Mouse (Mus musculus) spleen, adult 2 months (tissue): Measurements from ENCODE around the gene Gm3187. TPM values are rescaled to one million over a fixed set of nuclear protein-coding genes. Genes with fewer than 3 reads are reported as not detected.
"Not testable (repeated sequence)": the region's sequence is repeated elsewhere in the genome, so short reads cannot be mapped to it uniquely, and the experiment has no call there.

Source experiments
- DNase-seq, 2 experiments: peaks; one replicate each; pipeline versions ENCODE4 v3.0.0 to v3.0.0-alpha.2; 2012 to 2021; ENCODE audit warnings: low spot score in 2 of 2, low read depth in 1 of 2
- H3K27ac ChIP-seq: fragments of 200-500 bp; 2 replicates; pipeline ENCODE4 v1.5.1; 2012; ENCODE audit warnings: low read length, inconsistent platforms; ENCODE audit not compliant: insufficient read depth
- H3K27me3 ChIP-seq: fragments of 200-500 bp; 2 replicates; pipeline ENCODE4 v1.6.1; 2012; ENCODE audit warnings: mild to moderate bottlenecking, moderate library complexity, low read length, inconsistent platforms; ENCODE audit not compliant: control insufficient read depth, insufficient read depth
- H3K36me3 ChIP-seq: fragments of 200-500 bp; 2 replicates; pipeline ENCODE4 v1.6.1; 2012; ENCODE audit warnings: mild to moderate bottlenecking, low read length, inconsistent platforms; ENCODE audit not compliant: control insufficient read depth, insufficient read depth
- H3K4me1 ChIP-seq: fragments of 200-500 bp; 2 replicates; pipeline ENCODE4 v1.6.1; 2011; ENCODE audit warnings: inconsistent platforms; ENCODE audit not compliant: control insufficient read depth, insufficient read depth, insufficient read length
- H3K4me3 ChIP-seq: fragments of 200-500 bp; 2 replicates; pipeline ENCODE4 v1.5.1; 2011; ENCODE audit warnings: mild to moderate bottlenecking, inconsistent platforms; ENCODE audit not compliant: insufficient read depth, insufficient read length; ENCODE audit errors: extremely low read depth
- WGBS: fragments of 180-500 bp; shearing (Covaris S2); methylation state at CpG from one replicate; pipeline ENCODE4 v1.1.7; 2018; 5-methylcytosine and 5-hydroxymethylcytosine counted together
- polyA plus RNA-seq: library from polyadenylated mRNA; depleted of rRNA; stranded (reverse); fragments of >200 nt; gene quantifications from 2 replicates; pipeline ENCODE4 v1.2.3, GENCODE M21; 2012; rRNA removed

The Gm3187 gene
- not detected in 2 replicates for polyA plus RNA-seq

DNA sequence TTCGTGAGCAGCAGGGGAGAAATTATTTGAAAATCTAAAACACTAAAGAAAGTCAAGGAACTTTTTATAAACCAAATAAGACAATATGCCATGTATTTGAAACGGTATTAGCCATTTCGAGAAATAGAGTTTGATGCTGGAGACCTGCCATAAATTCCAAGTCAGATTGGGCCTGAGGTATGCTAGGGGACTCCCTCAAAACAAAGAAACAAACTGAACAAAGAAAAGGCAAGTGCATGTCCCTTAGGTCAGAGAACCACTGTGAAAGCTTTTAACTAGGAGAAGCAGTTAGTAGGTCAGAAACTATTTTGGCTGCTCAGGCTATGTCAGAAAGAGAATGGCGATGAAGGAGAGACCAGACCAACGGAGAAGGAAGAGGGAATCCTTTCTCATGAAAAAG is at the start of gene Gm3187:
TSS of gene Gm3187 (plus strand) at position 301 of the 400 bp plus-strand sequence.
- H3K27ac ChIP-seq, H3K27me3 ChIP-seq, H3K4me1 ChIP-seq, DNase-seq, H3K36me3 ChIP-seq, H3K4me3 ChIP-seq: not testable (repeated sequence)
- 67% methylated on average over 4 of the region's 5 CpGs for whole genome bisulfite sequencing

DNA sequence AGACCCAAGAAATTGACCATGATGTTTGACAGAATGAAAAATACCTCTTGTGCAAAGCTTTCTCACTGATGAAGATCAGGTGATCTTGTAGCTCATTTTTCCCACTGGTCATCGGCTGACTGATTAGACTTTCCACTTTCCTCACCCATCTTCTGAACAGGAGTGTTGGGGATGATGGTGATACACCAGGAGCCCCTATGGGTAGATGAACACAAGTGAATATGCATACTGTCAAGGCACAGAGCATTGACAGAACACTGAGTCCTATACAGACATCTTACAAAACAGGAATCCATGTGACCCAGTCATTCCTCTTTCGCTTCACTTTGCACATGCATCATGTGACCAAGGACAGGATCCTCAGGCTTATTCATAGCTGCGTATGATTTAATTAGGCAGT is 28.6 kb upstream of the Gm3187 start, which contains the start of gene Gm3194:
TSS of gene Gm3194 (minus strand) at position 101 of the 400 bp plus-strand sequence.
- H3K4me3 ChIP-seq, H3K27ac ChIP-seq, H3K27me3 ChIP-seq, H3K36me3 ChIP-seq, DNase-seq, H3K4me1 ChIP-seq: not testable (repeated sequence)
- WGBS, result no CpG with 5 or more reads among the region's 3 CpGs

GRCm38 (mm10) chr14:5460469-5460868 is 23.5 kb upstream of the Gm3187 start:
- H3K4me3 ChIP-seq, H3K27ac ChIP-seq, H3K4me1 ChIP-seq, H3K27me3 ChIP-seq, H3K36me3 ChIP-seq, DNase-seq: not testable (repeated sequence)
- WGBS, result no CpG with 5 or more reads among the region's 19 CpGs

- DNase-seq, H3K4me3 ChIP-seq, H3K4me1 ChIP-seq, H3K27me3 ChIP-seq, H3K36me3 ChIP-seq, H3K27ac ChIP-seq: not testable (repeated sequence)
- WGBS, result no CpG with 5 or more reads among the region's 3 CpGs
Measured at GRCm38 (mm10) chr14:5477730-5478129, 6.3 kb upstream of the Gm3187 start, which contains the start of gene Gm8246. TSS of gene Gm8246 (minus strand) at chr14:5477830.

DNA sequence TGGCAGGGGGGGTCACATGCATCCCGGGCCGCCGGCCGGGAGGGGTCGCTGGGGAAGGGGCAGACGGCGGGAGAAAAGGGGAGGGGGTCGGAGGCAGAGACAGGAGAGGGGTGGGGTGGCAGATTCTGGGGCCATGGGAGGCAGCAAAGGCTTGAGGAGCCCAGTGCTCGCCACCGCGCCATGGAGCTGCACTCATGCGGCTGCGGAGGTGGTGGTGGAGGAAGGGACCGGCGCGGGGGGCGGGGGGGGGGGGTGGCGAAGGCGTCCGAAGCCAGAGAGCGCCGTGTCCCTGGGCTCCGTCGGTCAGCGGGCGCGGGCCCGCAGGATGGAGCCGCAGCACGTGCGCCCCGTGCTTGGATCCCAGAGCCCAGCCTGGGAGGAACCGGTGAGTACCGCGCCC is 17.4 kb downstream of the Gm3187 start, which contains the start of gene Gm3488:
TSS of gene Gm3488 (plus strand) at position 301 of the 400 bp plus-strand sequence.
- no CpG with 5 or more reads among the region's 35 CpGs for WGBS
- DNase-seq, H3K4me3 ChIP-seq, H3K27me3 ChIP-seq, H3K4me1 ChIP-seq, H3K27ac ChIP-seq, H3K36me3 ChIP-seq: not testable (repeated sequence)

DNA sequence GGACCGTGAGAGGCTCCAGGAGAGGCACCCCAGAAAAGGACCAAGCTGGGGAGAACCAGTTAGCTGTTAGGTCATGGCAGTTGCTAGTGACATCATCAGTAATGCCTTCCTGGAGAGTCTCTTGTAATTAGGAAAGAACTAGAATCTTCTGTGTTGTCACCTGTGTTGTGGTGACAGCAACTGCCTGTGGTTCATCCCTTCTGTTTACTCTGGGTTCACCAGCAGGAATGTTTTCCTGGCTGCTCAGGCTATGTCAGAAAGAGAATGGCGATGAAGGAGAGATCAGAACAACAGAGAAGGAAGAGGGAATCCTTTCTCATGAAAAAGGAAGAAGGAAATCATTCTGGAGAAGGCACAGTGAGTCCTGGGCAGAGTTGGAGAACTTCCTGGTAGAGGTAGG is 54.2 kb downstream of the Gm3187 start, which contains the start of gene Gm3532:
TSS of gene Gm3532 (plus strand) at position 301 of the 400 bp plus-strand sequence.
- not testable (repeated sequence) for H3K4me3 ChIP-seq, H3K36me3 ChIP-seq, H3K4me1 ChIP-seq, H3K27ac ChIP-seq, H3K27me3 ChIP-seq, DNase-seq
- no CpG with 5 or more reads among the region's 2 CpGs for WGBS

Other genes starting within 250 kb of the Gm3187 start
- not detected in 2 replicates for gene Gm3526, start 223.6 kb upstream of the Gm3187 start, polyA plus RNA-seq
- not detected in 2 replicates for gene Gm3542, start 149.3 kb upstream of the Gm3187 start, polyA plus RNA-seq
- gene Gm3500, start 95.2 kb upstream of the Gm3187 start, polyA plus RNA-seq, result not detected in 2 replicates
- 0.09 TPM in 2 replicates for gene Gm3194, start 28.7 kb upstream of the Gm3187 start, polyA plus RNA-seq
- gene Gm8246, start 6.4 kb upstream of the Gm3187 start, polyA plus RNA-seq, result not detected in 2 replicates
- gene Gm3488, start 17.5 kb downstream of the Gm3187 start, polyA plus RNA-seq, result not detected in 2 replicates
- gene Gm3532, start 54.3 kb downstream of the Gm3187 start, polyA plus RNA-seq, result not detected in 2 replicates
- not detected in 2 replicates for gene Gm8265, start 148.8 kb downstream of the Gm3187 start, polyA plus RNA-seq
- gene Gm9603, start 203.2 kb downstream of the Gm3187 start, polyA plus RNA-seq, result not detected in 2 replicates